Mouse (Mus musculus): ENCODE measurements around the gene Irs1. TPM values are rescaled to one million over a fixed set of nuclear protein-coding genes. Genes with fewer than 3 reads are reported as not detected.

The Irs1 gene
- total RNA-seq (2022), result 10 to 100 TPM; 14.8 to 34.3 (median 24.0) TPM

GRCm38 (mm10) chr1:82291151-82291797, at the start of gene Irs1:
Gene Irs1 (minus strand): TSS chr1:82291416.
- peak; percentile 74 for DNase-seq (ENCODE audit: low spot score)

- DNase-seq (ENCODE audit: low spot score), result no peak
Observed at GRCm38 (mm10) chr1:82334506-82334905, 43.3 kb upstream of the Irs1 start.

GRCm38 (mm10) chr1:82329954-82330247, 38.7 kb upstream of the Irs1 start:
- DNase-seq (ENCODE audit: low spot score), result no peak

- no peak for DNase-seq (ENCODE audit: low spot score)
Observed at GRCm38 (mm10) chr1:82329237-82329953, 38.2 kb upstream of the Irs1 start.

- DNase-seq (ENCODE audit: low spot score), result no peak
Observed at GRCm38 (mm10) chr1:82328033-82328775, 37.0 kb upstream of the Irs1 start.

- no peak for DNase-seq (ENCODE audit: low spot score)
Observed at GRCm38 (mm10) chr1:82326120-82326519, 34.9 kb upstream of the Irs1 start.

- no peak for DNase-seq (ENCODE audit: low spot score)
Observed at GRCm38 (mm10) chr1:82324131-82324785, 33.0 kb upstream of the Irs1 start.

- no peak for DNase-seq (ENCODE audit: low spot score)
Observed at GRCm38 (mm10) chr1:82321441-82321840, 30.2 kb upstream of the Irs1 start.

- no peak for DNase-seq (ENCODE audit: low spot score)
Observed at GRCm38 (mm10) chr1:82320864-82321263, 29.6 kb upstream of the Irs1 start.

- no peak for DNase-seq (ENCODE audit: low spot score)
Observed at GRCm38 (mm10) chr1:82320456-82320855, 29.2 kb upstream of the Irs1 start.

GRCm38 (mm10) chr1:82316746-82317126, 25.5 kb upstream of the Irs1 start:
- DNase-seq (ENCODE audit: low spot score), result no peak

- peak; percentile 98 for DNase-seq (ENCODE audit: low spot score)
Observed at GRCm38 (mm10) chr1:82316111-82316745, 25.0 kb upstream of the Irs1 start, which contains the start of gene Rhbdd1. Gene Rhbdd1 (plus strand): TSS chr1:82316452.

- no peak for DNase-seq (ENCODE audit: low spot score)
Observed at GRCm38 (mm10) chr1:82304483-82304882, 13.3 kb upstream of the Irs1 start.

- DNase-seq (ENCODE audit: low spot score), result no peak
Observed at GRCm38 (mm10) chr1:82298586-82298985, 7.4 kb upstream of the Irs1 start.

GRCm38 (mm10) chr1:82294102-82294501, 2.9 kb upstream of the Irs1 start:
- DNase-seq (ENCODE audit: low spot score), result peak; percentile 61

GRCm38 (mm10) chr1:82292771-82293170, 1.6 kb upstream of the Irs1 start:
- DNase-seq (ENCODE audit: low spot score), result peak; percentile 25

GRCm38 (mm10) chr1:82291930-82292712, 905 bp upstream of the Irs1 start:
- no peak for DNase-seq (ENCODE audit: low spot score)

GRCm38 (mm10) chr1:82290723-82291150, 479 bp downstream of the Irs1 start:
- DNase-seq (ENCODE audit: low spot score), result peak; percentile 75

- peak; percentile 32 for DNase-seq (ENCODE audit: low spot score)
Observed at GRCm38 (mm10) chr1:82289990-82290681, 1.1 kb downstream of the Irs1 start.

All from heart, adult 8-10 months (tissue).